Mouse (Mus musculus): ENCODE results near the gene Hmgn5.

Gene Hmgn5

GRCm38 (mm10) chrX:109013283-109013682, at the start of gene Hmgn5:
Gene Hmgn5 (minus strand): TSS chrX:109013404.
- DNase-seq (ENCODE audit: low read depth, low spot score): peak; percentile 89

DNA sequence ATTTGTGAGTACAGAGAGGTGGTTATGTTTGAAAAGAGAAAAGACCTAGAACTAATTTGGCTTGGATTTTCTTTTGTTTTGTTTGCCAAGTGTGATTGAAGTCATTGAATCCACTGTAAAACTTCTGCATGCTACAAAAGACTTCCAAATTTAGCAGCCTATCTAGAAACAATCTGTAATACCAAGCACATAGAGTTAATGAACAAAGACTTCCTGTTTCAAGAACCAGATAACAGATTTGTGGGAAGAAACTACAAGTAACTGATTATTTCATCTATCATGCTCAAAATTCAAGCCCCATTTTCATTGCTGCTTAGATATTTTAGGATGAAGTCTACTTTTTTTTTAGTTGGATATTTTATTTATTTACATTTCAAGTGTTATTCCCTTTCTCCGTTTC, 34.6 kb upstream of the Hmgn5 start:
- DNase-seq (ENCODE audit: low read depth, low spot score): no peak

DNA sequence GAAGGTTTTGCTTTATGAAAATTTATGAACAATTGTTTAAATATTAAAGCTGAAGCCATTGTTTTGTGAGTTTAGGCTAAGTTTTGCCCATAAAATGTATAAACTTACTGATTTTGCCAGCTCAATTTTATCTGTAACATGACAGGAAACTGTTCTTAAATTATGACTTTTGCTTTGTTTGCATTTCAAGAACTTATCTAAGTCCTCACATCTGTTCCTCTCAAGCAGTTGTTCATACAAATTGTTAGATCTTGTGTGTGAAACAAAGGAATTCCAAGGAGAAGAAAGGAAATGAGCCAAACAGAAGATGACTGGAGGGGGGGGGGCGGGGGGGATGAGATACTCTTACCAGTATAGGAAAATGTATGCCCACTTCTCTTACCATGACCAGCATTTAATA, 13.0 kb upstream of the Hmgn5 start:
- no peak for DNase-seq (ENCODE audit: low read depth, low spot score)

DNA sequence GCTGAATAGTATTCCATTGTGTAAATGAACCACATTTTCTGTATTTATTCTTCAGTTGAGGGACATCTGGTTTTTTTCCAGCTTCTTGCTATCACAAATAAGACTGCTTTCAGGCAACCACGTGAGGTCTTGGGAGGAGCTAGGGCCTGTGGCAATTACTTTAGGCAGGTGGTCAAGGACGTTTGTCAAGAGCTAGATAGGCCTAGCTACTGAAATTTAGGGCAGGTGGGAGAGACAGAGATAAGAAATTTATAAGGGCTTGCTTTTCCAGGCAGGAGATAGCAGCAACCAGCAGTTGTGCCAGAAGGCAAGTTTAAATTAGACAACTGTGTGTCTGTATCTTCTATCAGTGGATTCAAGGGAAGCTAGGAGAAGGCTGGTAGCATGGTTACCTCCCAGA, 7.7 kb upstream of the Hmgn5 start:
- no peak for DNase-seq (ENCODE audit: low read depth, low spot score)

- DNase-seq (ENCODE audit: low read depth, low spot score): no peak
Observed at GRCm38 (mm10) chrX:109014166-109014565, 962 bp upstream of the Hmgn5 start.

GRCm38 (mm10) chrX:109013686-109014085, 482 bp upstream of the Hmgn5 start:
- peak; percentile 61 for DNase-seq (ENCODE audit: low read depth, low spot score)

DNA sequence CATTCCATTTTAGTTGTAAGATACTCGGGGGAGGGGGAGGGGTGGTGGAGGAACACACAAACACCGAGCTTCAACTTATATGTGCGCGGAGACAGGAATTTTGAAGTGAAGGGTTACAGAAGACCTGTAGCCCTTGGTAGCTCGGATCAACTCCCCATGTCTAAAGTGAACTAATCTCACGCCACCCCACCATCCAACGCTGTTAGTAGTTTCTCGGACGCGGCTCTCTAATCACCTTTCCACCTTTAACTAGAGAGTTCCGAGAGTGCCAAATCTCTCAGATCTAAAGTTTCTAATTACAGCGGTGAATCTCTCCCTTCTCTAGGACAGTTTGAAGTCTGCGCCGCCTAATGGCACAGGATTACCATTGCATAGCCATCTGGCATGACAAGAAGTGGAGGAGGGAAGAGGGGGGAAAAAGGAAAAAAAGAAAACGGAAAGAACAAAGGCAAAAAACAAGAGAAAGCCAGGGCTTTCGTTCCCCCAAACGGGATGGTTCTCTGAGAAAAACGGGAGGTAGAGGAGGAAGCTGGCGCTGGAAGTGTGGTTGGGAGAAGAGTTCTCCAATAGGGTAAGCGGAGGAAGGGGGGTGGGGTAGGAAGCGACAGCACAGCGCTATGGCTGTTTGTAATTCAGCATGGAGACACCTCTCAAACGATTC, 703 bp downstream of the Hmgn5 start:
- DNase-seq (ENCODE audit: low read depth, low spot score): peak; percentile 67

- peak; percentile 3 for DNase-seq (ENCODE audit: low read depth, low spot score)
Observed at GRCm38 (mm10) chrX:109011611-109012185, 1.5 kb downstream of the Hmgn5 start.

DNA sequence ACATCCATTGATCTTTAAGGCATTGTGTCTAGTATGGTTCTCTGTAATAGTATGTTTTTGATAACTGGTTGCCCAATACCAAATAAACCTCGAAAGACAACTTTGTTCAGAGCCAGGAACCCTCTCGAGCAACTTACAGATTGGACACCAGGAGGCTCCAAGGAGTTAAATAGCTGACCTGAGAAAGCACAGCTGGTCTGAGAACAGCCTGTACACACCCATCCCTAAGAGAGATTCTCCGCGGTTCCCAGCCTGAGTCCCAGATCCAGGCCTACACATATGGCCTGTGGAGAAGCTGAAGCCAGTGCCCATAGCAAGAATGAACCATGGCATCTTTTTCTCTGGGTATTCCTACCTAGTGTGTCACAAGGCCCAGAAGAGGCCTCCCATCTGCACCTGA, 11.9 kb downstream of the Hmgn5 start:
- DNase-seq (ENCODE audit: low read depth, low spot score): peak; percentile 12
